Mouse (Mus musculus): ENCODE measurements around the gene Arfip2.

DNA sequence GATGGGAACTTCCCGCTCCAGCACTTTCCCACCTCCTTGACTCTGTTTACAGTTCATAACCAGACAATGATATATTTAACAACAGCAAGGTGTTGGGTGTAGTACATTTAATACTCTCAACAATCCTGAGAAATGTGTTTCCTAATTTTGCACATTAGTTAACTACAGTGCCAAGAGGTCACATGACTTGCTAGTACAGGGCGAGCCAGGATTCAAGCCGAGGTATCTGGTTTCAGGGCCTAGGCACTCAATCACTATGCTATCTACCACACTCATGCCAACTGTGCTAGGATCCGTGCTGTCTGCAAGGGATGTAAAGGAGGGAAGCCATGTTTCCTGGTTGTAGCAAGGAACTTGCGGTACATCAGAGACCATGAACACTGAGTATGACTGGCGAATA lies 23.7 kb downstream of the Arfip2 start:
- no peak for TF ChIP-seq CTCF (IDR thresholded peaks at IDR 0.05; ENCODE audit: low read depth)
- TF ChIP-seq EP300 (optimal IDR thresholded peaks at IDR 0.05) = no peak
